Mouse (Mus musculus) left cerebral cortex, postnatal 14 days (tissue): ENCODE results near the gene Itgb3. TPM values are rescaled to one million over a fixed set of nuclear protein-coding genes. Genes with fewer than 3 reads are reported as not detected.

Source experiments
- total RNA-seq, 2 experiments: library from RNA; stranded (reverse); gene quantifications; 2 replicates each; pipeline ENCODE4 v1.2.3; 2021

Itgb3 gene
- total RNA-seq, 2 experiments from 2014 or later: 4.3 to 4.5 TPM

Other genes starting within 250 kb of the Itgb3 start
- gene Kansl1, start 139.1 kb upstream of the Itgb3 start, total RNA-seq: 10 to 100 TPM; 64.8 to 71.7 TPM
- gene Cdc27, start 57.4 kb upstream of the Itgb3 start, total RNA-seq: 10 to 100 TPM; 59.6 to 67.6 TPM
- 10 to 100 TPM; 22.9 to 27.2 TPM for gene Myl4, start 57.3 kb upstream of the Itgb3 start, total RNA-seq
- gene Gm11639, start 77.7 kb downstream of the Itgb3 start, total RNA-seq: 1 to 10 TPM in 1 of 2 experiments, under 1 TPM in 1; 0.97 to 1.2 TPM